In genomic region chr5:67096378-67096771, GRCm38 (mm10) we compare ENCODE assay signal across 8 mouse cellular contexts. TPM values are rescaled to one million over a fixed set of nuclear protein-coding genes. Genes with fewer than 3 reads are reported as not detected.
A peak's percentile ranks its signal among the peaks of the same experiment; 100 is the strongest.
DNase-seq lines count a peak whose midpoint lies in the region; ATAC-seq and TF ChIP-seq lines count a peak whose summit lies in the region.

No protein-coding gene starts in this region.

- ATAC-seq in liver, embryonic 11.5 days (replicated peaks; ENCODE audit: low FRiP score) = no peak
- no peak for ATAC-seq in stomach, embryonic 14.5 days (ENCODE audit: insufficient number of reproducible peaks, insufficient read depth, low FRiP score, low read depth)
- ATAC-seq in monocyte, adult 5-6 weeks (replicated peaks; ENCODE audit: insufficient number of reproducible peaks, low FRiP score, low TSS enrichment, poor library complexity, severe bottlenecking) = no peak

- peak; percentile 19 to 35 for DNase-seq in cerebellum, postnatal 14 days
- DNase-seq in cerebellum, adult 11-12 months = no peak
- peak; percentile 17 to 27 for DNase-seq in heart, postnatal 36 days
- DNase-seq in liver, embryonic 11.5 days (ENCODE audit: low spot score) = peak; percentile 49
- DNase-seq in left cerebral cortex, postnatal 4 days = no peak

- no peaks in the 10 kb centered on the region for H3K36me3 ChIP-seq in liver, embryonic 11.5 days (ENCODE audit: control insufficient read depth, insufficient read depth, low read length)
- no peaks in the 10 kb centered on the region for H3K36me3 ChIP-seq in stomach, embryonic 14.5 days (ENCODE audit: control insufficient read depth, insufficient read depth, low read length)

- H3K4me3 ChIP-seq in bone marrow macrophage, adult 2 months (ENCODE audit: insufficient read depth, low read length) = peak overlapping the region; percentile 41
- peak overlapping the region; percentile 41 for H3K4me3 ChIP-seq in liver, embryonic 11.5 days (ENCODE audit: low read depth, low read length)
- H3K4me3 ChIP-seq in stomach, embryonic 14.5 days (ENCODE audit: low read depth, low read length) = peak overlapping the region; percentile 24

- intact Hi-C loops in heart, postnatal 36 days (cut with DNase I) = no loop called here
- intact Hi-C loops in left cerebral cortex, postnatal 4 days (cut with DNase I) = loop anchor here (5.0 kb wide), 1 partner anchor 136 kb away; no protein-coding TSS in a partner anchor

- no peaks in the 10 kb centered on the region for H3K9me3 ChIP-seq in liver, embryonic 11.5 days (ENCODE audit: control insufficient read depth, low read length)
- no peaks in the 10 kb centered on the region for H3K9me3 ChIP-seq in stomach, embryonic 14.5 days (ENCODE audit: control insufficient read depth, low read depth, low read length)

- H3K4me1 ChIP-seq in bone marrow macrophage, adult 2 months (ENCODE audit: control insufficient read depth, insufficient read depth, low read length) = peaks cover under 1% of the 10 kb centered on the region; the same call in 1 of the 2 replicates
- no peaks in the 10 kb centered on the region; the same call in 1 of the 2 replicates for H3K4me1 ChIP-seq in liver, embryonic 11.5 days (replicated peaks; ENCODE audit: control insufficient read depth, insufficient read depth, low read length)
- H3K4me1 ChIP-seq in stomach, embryonic 14.5 days (ENCODE audit: control insufficient read depth, insufficient read depth, low read length) = no peaks in the 10 kb centered on the region

- no peak for TF ChIP-seq POLR2A in bone marrow macrophage, adult 2 months (IDR thresholded peaks at IDR 0.05; ENCODE audit: borderline replicate concordance, low read depth, low read length)

- peak overlapping the region; percentile 57 for H3K4me2 ChIP-seq in liver, embryonic 11.5 days
- peak overlapping the region; percentile 33; the same call in 1 of the 2 replicates for H3K4me2 ChIP-seq in stomach, embryonic 14.5 days (replicated peaks; ENCODE audit: low read depth, low read length)

- peaks cover 96% of the 10 kb centered on the region for H3K27me3 ChIP-seq in liver, embryonic 11.5 days (replicated peaks; ENCODE audit: control insufficient read depth, insufficient read depth, low read length)
- peaks cover 58% of the 10 kb centered on the region for H3K27me3 ChIP-seq in stomach, embryonic 14.5 days (ENCODE audit: control insufficient read depth, insufficient read depth, low read length)

- no peak overlapping the region for H3K27ac ChIP-seq in bone marrow macrophage, adult 2 months (ENCODE audit: insufficient read depth, low read depth, low read length)
- H3K27ac ChIP-seq in liver, embryonic 11.5 days (ENCODE audit: low read depth, low read length) = no peak overlapping the region
- H3K27ac ChIP-seq in stomach, embryonic 14.5 days (ENCODE audit: low read length) = peak overlapping the region; percentile 52; the same call in 1 of the 2 replicates

- no peak overlapping the region for H3K9ac ChIP-seq in liver, embryonic 11.5 days (ENCODE audit: low read depth, low read length)
- no peak overlapping the region; the same call in 1 of the 2 replicates for H3K9ac ChIP-seq in stomach, embryonic 14.5 days (replicated peaks; ENCODE audit: low read depth, low read length)

- under 1% methylated on average over 28 of the region's 28 CpGs for WGBS in liver, embryonic 11.5 days
- WGBS in stomach, embryonic 14.5 days = under 1% methylated on average over 28 of the region's 28 CpGs

- no peak for TF ChIP-seq CTCF in bone marrow macrophage, adult 2 months (IDR thresholded peaks at IDR 0.05; ENCODE audit: low read depth, low read length)

RNA-seq across cellular contexts. Expression of gene Phox2b, which starts 2.7 kb away (rescaled TPM):
- polyA plus RNA-seq in bone marrow macrophage, adult 2 months (2012; ENCODE audit: insufficient read depth, insufficient read length, missing spikeins) = not detected in 2 replicates
- total RNA-seq in heart, postnatal 36 days (2021) = not detected
- 0.70 and 0.84 TPM in 2 replicates for polyA plus RNA-seq in liver, embryonic 11.5 days (2014; fragmentation: Nextera tagmentation; extraction: Ambion mirVana)
- polyA plus RNA-seq in stomach, embryonic 14.5 days (2014; fragmentation: Nextera tagmentation; extraction: Ambion mirVana) = 32.3 and 32.4 TPM in 2 replicates
- total RNA-seq in left cerebral cortex, postnatal 4 days (2021) = not detected
- total RNA-seq in monocyte, adult 5-6 weeks (2017) = not detected in 3 replicates

Comparison
In these comparisons a context has a peak if more than half of its experiments do, and no peak if none do; other contexts are left out.
1. DNase-seq: peak in cerebellum, postnatal 14 days (2 of 2), heart, postnatal 36 days (2 of 2) and liver, embryonic 11.5 days (single experiment); none in cerebellum, adult 11-12 months (single experiment) and left cerebral cortex, postnatal 4 days (single experiment).
2. Peak in every context shown above with its lines, with median percentiles within 50 percentile points of each other: H3K4me3 ChIP-seq.